Mouse (Mus musculus) inflammation-experienced regulatory T-cells, adult 16 weeks (primary cell): ENCODE measurements around the gene Saa4. TPM values are rescaled to one million over a fixed set of nuclear protein-coding genes. Genes with fewer than 3 reads are reported as not detected.

Experiments used
- polyA plus RNA-seq: library from polyadenylated mRNA; unstranded; fragments of 100-300 nt; shearing (Covaris generic); gene quantifications from one replicate; pipeline ENCODE4 v1.2.1, GENCODE M21; 2017

Saa4 gene
- polyA plus RNA-seq, result not detected

DNA sequence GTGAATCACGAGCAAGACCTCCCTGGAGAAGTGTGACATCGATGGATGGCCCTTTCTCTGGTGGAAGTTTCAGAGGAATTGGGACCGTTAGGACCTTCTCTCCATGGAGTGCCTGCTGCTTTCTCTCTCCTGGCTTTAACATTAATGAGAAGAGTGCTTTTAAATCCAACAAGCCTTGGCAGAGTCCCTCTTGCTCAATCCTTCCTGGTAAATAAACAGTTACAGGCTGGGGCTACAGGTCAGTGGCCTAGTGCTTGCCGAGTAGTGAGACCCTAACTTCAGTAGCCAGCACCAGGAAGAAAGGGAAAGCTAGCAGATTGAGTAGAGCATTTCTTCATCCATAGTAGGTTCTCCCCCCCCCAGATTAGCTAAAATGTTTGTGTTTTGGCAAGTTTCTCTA, at the start of gene Saa4:
TSS of gene Saa4 (minus strand) at position 146 of the 400 bp plus-strand sequence.

DNA sequence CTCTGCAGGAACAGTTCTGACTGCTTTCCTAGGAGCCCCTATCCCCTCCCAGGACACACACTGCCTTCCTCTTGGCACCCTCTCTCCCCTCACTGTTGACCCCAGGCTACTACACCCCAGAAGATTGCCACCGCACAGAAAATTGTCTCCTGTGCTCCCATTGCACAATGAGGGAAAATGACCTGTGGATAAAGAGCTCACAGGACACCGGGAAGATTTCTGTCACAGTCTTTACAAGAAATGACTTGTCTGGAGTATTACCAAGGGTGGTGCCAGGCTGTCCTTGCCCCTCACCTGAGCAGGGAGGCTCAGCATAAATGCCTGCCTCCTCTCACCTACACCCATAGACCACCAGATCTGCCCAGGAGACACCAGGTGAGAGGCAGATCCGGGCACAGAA, 19.1 kb upstream of the Saa4 start, which contains the start of gene Saa2:
TSS of gene Saa2 (plus strand) at position 301 of the 400 bp plus-strand sequence.

DNA sequence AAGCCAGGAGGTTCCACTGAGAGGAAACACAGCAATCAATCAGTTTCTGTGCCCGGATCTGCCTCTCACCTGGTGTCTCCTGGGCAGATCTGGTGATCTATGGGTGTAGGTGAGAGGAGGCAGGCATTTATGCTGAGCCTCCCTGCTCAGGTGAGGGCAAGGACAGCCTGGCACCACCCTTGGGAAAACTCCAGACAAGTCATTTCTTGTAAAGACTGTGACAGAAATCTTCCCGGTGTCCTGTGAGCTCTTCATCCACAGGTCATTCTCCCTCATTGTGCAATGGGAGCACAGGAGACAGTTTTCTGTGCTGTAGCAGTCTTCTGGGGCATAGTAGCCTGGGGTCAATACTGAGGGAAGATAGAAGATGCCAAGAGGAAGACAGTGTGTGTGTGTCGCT, 10.5 kb upstream of the Saa4 start, which contains the start of gene Saa1:
TSS of gene Saa1 (minus strand) at position 101 of the 400 bp plus-strand sequence.

DNA sequence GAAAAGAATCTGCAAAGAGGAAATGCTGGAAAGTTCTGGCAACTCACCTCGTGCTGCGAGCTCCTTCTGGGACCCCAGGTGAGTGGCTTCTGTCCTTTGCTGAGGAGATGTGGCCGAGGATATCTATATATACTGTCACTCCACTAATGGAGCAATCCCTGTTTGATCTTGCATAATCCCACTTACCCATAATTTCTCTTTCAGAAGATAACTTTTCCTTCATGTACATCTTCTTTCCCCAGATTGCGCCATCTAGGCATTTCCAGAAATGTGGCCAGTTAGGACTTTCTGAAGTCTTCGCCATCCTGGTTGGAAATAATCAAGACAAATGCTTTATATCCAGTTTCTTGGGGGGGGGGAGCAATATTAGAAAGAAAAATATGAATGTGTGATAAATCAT, 16.8 kb downstream of the Saa4 start, which contains the start of gene Saa3:
TSS of gene Saa3 (minus strand) at position 101 of the 400 bp plus-strand sequence.

DNA sequence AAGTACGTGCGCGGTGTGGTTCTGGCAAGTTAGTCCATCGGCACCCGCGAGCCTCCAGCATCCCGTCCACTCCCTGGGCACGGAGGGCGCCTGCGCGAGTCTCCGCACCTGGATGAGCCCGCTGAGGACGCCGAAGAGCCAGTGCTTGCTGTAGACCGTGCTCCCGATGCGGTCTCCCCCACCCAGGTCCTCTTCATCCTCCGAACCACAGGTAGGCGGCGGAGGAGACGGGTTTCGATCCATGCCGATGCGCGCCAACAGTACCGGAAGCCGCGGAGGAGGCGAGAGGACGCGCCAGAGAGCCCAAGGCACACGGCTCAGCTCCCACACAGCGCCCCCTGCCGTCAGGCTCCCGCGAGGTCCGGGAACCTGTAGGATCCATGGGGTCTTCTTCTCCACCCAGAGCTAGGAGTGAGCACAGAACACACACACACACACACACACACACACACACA, 22.0 kb downstream of the Saa4 start, which contains the start of gene Saal1:
TSS of gene Saal1 (minus strand) at position 291 of the 455 bp plus-strand sequence.

Other genes starting within 250 kb of the Saa4 start
- 22.1 TPM for gene Sergef, start 92.8 kb downstream of the Saa4 start, polyA plus RNA-seq
- gene Tph1, start 60.1 kb downstream of the Saa4 start, polyA plus RNA-seq, result not detected
- 23.4 TPM for gene Saal1, start 21.9 kb downstream of the Saa4 start, polyA plus RNA-seq
- gene Saa3, start 16.9 kb downstream of the Saa4 start, polyA plus RNA-seq, result not detected
- not detected for gene Saa1, start 10.4 kb upstream of the Saa4 start, polyA plus RNA-seq
- gene Saa2, start 19.2 kb upstream of the Saa4 start, polyA plus RNA-seq, result not detected
- gene Hps5, start 63.5 kb upstream of the Saa4 start, polyA plus RNA-seq, result 37.9 TPM
- gene Gtf2h1, start 63.5 kb upstream of the Saa4 start, polyA plus RNA-seq, result 50.6 TPM
- 1,236 TPM for gene Ldha, start 108.9 kb upstream of the Saa4 start, polyA plus RNA-seq
- gene Ldhc, start 128.6 kb upstream of the Saa4 start, polyA plus RNA-seq, result not detected
- gene Tsg101, start 187.4 kb upstream of the Saa4 start, polyA plus RNA-seq, result 158 TPM
- gene Uevld, start 225.9 kb upstream of the Saa4 start, polyA plus RNA-seq, result 9.8 TPM